Mouse (Mus musculus) cerebellum, postnatal 4 days (tissue): ENCODE measurements around the gene Lrrc4c.

ENCODE experiments used
- DNase-seq, 2 experiments: peaks; one replicate each; pipeline ENCODE4 v3.0.0; 2022; ENCODE audit warnings: low spot score in 2 of 2, mixed read lengths in 1 of 2

Lrrc4c gene

GRCm38 (mm10) chr2:97234074-97234473 lies 916.1 kb downstream of the Lrrc4c start:
- no peak for DNase-seq

- DNase-seq = no peak
These were observed 956.7 kb downstream of the Lrrc4c start for GRCm38 (mm10) chr2:97274651-97275050.

- DNase-seq = no peak
These were observed 967.0 kb downstream of the Lrrc4c start for GRCm38 (mm10) chr2:97284986-97285385.

GRCm38 (mm10) chr2:97294216-97294615 lies 976.2 kb downstream of the Lrrc4c start:
- DNase-seq = no peak

- DNase-seq = peak; percentile 32 to 60
These were observed 981.7 kb downstream of the Lrrc4c start for GRCm38 (mm10) chr2:97299704-97300103.

- no peak for DNase-seq
These were observed 1000.0 kb downstream of the Lrrc4c start for GRCm38 (mm10) chr2:97318008-97318407.

- DNase-seq = no peak
These were observed 1000.6 kb downstream of the Lrrc4c start for GRCm38 (mm10) chr2:97318536-97318935.

GRCm38 (mm10) chr2:97332084-97332682 lies 1014.2 kb downstream of the Lrrc4c start:
- no peak for DNase-seq

- no peak for DNase-seq
These were observed 1021.7 kb downstream of the Lrrc4c start for GRCm38 (mm10) chr2:97339627-97340026.

GRCm38 (mm10) chr2:97361235-97361634 lies 1043.3 kb downstream of the Lrrc4c start:
- DNase-seq = no peak

- no peak for DNase-seq
These were observed 1052.0 kb downstream of the Lrrc4c start for GRCm38 (mm10) chr2:97369978-97370377.

- no peak for DNase-seq
These were observed 1073.5 kb downstream of the Lrrc4c start for GRCm38 (mm10) chr2:97391437-97391836.

- no peak for DNase-seq
These were observed 1073.9 kb downstream of the Lrrc4c start for GRCm38 (mm10) chr2:97391876-97392275.

- no peak for DNase-seq
These were observed 1095.1 kb downstream of the Lrrc4c start for GRCm38 (mm10) chr2:97413066-97413465.

- no peak for DNase-seq
These were observed 1096.7 kb downstream of the Lrrc4c start for GRCm38 (mm10) chr2:97414416-97415362.

- no peak for DNase-seq
These were observed 1116.2 kb downstream of the Lrrc4c start for GRCm38 (mm10) chr2:97434140-97434539.

- no peak for DNase-seq
These were observed 1117.6 kb downstream of the Lrrc4c start for GRCm38 (mm10) chr2:97435616-97436015.

GRCm38 (mm10) chr2:97437767-97438166 lies 1119.8 kb downstream of the Lrrc4c start:
- DNase-seq = no peak

GRCm38 (mm10) chr2:97463573-97463972 lies 1145.6 kb downstream of the Lrrc4c start:
- DNase-seq = no peak

GRCm38 (mm10) chr2:97466243-97466793 lies 1148.3 kb downstream of the Lrrc4c start:
- DNase-seq = peak; percentile 94 to 95

- DNase-seq = peak in 1 of 2 experiments; percentile 40
These were observed 1149.1 kb downstream of the Lrrc4c start for GRCm38 (mm10) chr2:97467031-97467549.

GRCm38 (mm10) chr2:97467664-97468063 lies 1149.7 kb downstream of the Lrrc4c start:
- no peak for DNase-seq
